Mouse (Mus musculus): ENCODE results near the gene Actn2. TPM values are rescaled to one million over a fixed set of nuclear protein-coding genes. Genes with fewer than 3 reads are reported as not detected.
A peak's percentile ranks its signal among the peaks of the same experiment; 100 is the strongest.

The Actn2 gene
- total RNA-seq, 2 experiments from 2014 or later, result 22.4 to 24.0 TPM

DNA sequence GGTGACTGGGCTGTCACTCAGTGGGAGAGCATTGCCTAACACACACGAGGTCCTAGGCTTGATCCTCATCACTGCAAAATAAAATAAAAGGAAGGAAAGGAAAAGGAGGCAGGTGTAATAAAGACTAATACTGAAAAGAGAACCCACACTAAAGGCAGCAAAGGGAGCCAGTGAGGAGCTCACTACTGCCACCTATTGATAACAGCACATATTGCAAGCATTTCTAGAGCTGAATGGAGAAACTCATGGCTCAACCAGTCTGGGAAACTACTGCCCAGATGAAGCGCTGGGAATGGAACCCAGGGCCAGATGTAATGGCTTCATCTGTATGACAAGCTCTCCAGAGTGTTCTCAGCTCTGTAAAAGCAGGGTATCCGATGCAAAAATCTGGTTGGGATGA, 67.6 kb downstream of the Actn2 start:
- DNase-seq (ENCODE audit: extremely low spot score in 1 of 2, low spot score in 2 of 2), result peak in 1 of 2 experiments; percentile 27
- intact Hi-C loops (cut with DNase I), result no loop called here

DNA sequence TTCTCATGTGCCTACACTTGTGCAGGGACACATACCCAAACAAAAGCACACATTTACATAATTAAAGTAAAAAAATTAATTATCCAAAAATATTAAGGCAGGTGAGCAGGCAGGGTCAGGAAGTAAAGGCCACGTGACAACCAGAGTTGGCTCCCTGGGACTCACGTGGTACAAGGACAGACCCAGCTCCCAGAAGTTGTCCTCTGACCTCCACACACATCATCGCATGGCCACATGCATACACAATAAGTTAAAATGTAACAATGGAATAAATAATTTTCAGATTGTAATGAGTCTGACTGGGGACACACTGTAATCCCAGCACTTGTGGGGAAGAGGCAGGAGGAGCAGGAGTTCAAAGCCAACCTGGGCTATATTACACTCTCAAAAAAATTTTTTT, 72.6 kb downstream of the Actn2 start:
- no peak for DNase-seq (ENCODE audit: extremely low spot score in 1 of 2, low spot score in 2 of 2)
- intact Hi-C loops (cut with DNase I), result no loop called here

DNA sequence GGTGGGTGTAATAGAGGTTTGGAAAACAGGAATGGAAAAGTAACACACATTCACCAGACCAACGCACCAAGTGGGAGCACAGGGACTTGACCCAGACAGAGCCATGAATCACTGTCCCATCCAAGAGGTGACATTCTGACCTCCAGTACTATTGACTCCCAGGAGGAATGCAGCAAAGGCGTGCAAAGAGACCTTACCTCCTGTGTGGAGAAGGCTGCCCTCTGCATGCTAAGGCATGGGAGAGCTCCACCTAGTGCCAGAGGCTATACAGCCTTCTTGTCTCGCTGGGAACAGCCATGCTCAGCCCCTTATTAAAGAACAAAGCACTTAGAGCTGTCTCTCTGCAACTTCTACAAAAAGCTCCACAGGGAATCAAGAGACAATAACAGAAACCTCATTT, 73.5 kb downstream of the Actn2 start:
- DNase-seq (ENCODE audit: extremely low spot score in 1 of 2, low spot score in 2 of 2), result no peak
- intact Hi-C loops (cut with DNase I), result no loop called here

GRCm38 (mm10) chr13:12263996-12264395, 76.6 kb downstream of the Actn2 start:
- intact Hi-C loops (cut with DNase I), result no loop called here
- DNase-seq (ENCODE audit: extremely low spot score in 1 of 2, low spot score in 2 of 2), result no peak

DNA sequence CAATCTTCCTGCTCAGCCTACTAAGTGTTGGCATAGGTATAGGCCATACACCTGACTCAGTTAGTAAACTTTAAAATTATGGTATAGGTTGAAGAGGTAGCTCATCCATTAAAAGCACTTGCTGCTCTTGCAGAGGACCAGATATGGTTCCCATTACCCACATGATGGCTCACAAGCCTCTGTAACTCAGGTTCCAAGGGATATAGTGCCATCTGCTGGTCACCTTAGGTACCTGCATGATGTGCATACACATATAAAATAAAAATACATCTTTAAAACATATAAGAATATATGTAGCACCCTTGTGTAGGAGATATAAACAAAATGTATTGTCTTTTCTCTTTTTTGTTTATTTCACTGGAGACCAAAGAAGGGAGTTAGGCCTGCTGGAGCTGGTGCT, 79.1 kb downstream of the Actn2 start:
- intact Hi-C loops (cut with DNase I), result no loop called here

DNA sequence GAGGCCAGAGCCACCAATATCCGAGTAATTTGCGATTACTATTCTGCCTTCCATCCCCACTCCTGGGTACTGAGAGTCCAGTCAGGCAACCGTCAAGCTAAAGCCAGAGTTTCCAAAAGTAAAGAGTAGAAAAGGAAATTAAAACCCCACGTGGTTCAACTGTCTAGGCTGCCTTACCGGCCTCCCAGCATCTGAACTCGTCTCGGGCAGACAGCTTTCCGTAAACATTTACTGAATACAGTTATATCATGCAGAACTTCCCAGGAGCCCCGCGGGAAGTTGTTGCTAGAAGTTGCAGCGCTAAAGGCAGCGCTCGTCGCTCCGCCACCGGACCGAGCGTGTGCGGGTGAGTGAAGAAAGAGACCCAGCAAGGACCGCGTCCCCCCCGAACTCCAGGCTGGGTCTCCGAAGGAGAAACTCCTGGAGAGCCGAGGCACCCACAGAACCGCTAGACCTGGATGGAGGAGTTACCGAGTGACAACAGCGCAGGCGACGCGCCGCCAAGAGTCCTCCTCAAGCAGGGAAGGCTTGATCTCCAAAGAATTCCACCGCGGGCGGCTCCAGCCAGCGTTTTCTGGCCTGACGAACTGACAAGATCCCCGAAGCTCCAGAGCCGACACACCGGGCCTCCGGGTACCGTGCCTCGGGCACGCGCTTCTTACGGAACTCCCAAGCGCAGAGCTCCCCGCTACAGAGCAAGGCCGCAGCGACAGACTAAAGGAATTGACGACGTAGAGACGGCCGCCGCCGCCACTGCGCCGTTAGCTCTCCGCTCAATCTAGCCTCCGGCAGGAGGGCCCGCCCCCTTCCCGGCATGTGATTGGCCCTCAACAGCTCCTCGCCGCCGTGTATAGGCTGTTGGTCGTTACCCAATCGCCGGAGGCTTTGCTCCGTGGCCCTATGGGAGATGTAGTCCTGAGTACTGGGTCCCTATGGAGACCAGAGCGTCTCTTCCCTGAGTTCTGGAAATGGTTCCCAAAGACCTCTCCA, 82.9 kb downstream of the Actn2 start, which contains the start of gene Mtr:
Gene Mtr, minus strand, starts transcription at position 723 of the 990 bp plus-strand sequence.
- intact Hi-C loops (cut with DNase I), result no loop called here
- peak; percentile 96 to 98 for DNase-seq (ENCODE audit: extremely low spot score in 1 of 2, low spot score in 2 of 2)

More for the DNA sequence above, 79.1 kb downstream of the Actn2 start:
- no peak for DNase-seq (ENCODE audit: extremely low spot score in 1 of 2, low spot score in 2 of 2)

DNA sequence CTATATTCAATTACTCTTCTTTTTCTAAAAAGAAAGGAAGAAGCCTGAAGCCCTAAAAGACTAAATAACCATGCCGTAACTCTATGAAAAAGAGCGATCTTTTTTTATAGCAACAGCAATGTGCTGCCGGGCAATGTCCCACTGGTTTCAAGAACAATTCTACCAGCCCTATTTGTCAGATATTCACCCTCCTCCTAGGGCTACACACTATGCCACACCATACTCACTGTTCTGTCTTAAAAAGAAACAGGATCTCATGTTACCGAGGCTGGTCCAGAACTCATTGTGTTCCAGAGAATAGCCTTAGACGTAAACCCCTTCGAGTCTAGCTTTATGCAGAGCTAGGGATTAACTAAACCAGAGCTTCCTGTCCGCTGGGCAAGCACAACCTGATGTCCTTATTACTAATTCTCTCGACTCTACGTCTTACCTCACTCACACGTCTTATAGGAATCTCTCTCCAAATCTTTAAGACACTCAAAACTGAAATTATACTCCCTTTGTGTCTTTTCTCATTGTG, 83.6 kb downstream of the Actn2 start:
- intact Hi-C loops (cut with DNase I), result no loop called here
- no peak for DNase-seq (ENCODE audit: extremely low spot score in 1 of 2, low spot score in 2 of 2)

DNA sequence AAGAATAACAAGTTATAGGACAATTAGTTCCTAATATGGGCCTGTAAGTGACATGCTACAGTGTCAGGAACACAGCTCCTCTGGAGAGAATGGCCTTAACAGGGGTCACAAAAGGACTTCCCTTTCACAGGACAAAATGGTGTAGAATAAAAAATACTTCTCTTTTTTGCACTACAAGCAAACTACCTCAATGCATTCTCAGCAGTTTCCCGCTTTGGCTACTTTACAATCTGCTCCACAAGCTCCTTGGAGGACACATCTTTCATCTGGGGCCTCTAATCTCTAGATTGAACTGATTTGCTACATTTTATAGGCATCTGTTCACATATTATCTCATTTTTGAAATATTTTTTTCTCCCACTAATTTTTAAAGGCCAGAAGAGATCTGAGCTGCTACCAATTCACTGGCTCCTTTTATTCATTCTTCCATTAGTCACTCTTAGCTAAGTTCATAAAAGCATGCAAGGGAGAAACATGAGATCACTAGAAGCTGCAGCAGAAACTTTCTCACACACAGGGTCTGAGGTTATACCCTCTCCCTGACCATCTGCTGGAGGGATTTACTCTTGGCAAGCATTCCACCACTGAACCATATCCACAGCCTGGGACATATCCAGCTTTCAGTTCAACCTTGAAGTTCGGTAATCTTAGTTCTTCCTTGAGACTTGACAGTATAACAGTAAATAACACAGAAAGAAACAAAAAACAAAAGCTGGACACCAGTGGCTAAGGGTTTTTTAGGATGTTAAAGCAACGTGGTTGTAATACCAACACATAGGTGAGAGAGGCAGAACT, 84.5 kb downstream of the Actn2 start:
- intact Hi-C loops (cut with DNase I), result no loop called here
- DNase-seq (ENCODE audit: extremely low spot score in 1 of 2, low spot score in 2 of 2), result no peak

DNA sequence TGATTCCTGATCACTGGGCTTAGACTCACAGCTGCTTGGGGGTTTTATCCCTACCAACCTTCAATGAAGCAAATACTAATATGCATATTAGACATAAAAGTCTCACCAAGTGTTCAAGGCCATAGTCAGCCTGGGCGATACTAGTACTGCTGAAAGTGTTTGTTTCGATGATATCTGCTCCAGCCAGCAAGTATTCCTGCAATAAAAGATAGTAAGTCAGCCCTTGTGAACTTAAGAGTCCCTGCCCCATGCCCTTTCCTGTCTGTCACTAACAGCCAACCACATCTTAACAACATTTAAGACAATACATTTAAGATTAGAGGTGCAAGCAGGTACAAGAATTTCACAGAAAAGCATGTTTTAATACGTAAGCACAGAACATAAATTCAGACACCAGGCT, 90.1 kb downstream of the Actn2 start:
- intact Hi-C loops (cut with DNase I), result no loop called here
- no peak for DNase-seq (ENCODE audit: extremely low spot score in 1 of 2, low spot score in 2 of 2)

GRCm38 (mm10) chr13:12249195-12249898, 91.2 kb downstream of the Actn2 start:
- intact Hi-C loops (cut with DNase I), result no loop called here
- no peak for DNase-seq (ENCODE audit: extremely low spot score in 1 of 2, low spot score in 2 of 2)

DNA sequence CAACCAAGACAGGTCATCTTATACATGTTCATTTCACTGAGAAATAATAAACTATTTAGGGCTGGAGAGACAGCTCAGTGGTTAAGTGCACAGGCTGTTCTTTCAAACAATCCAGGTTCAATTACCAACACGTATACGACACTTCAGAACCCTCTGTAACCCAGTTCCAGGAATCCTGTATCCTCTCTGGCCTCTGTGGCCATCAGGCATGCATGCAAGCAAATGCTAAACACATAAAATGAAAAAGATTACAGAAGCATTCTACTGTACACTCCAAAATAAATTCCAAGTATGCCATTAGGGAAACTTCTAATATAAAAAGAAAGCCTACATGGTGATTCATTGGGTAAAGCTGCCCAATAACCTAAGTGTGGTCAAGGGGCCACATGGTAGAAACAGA, 94.6 kb downstream of the Actn2 start:
- intact Hi-C loops (cut with DNase I), result no loop called here

DNA sequence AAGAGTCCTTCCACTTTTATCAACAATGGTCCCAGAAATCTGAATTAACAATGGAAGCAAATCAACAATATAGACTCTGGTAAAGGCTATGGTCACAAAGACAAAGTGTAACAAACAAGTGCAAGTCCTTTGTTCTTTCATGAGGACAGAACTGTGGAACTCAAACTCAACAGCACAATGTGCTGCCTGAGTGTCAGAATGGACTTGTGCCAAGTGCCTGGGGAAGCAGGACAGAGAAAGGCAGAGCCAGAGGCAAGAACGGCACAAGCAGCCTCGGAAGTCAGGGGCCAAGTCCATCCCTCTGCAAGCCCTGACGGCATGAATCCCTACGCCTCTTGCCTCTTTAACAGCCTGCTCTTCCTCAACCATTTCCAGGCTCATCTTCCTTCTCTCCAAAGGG, 96.6 kb downstream of the Actn2 start:
- DNase-seq (ENCODE audit: extremely low spot score in 1 of 2, low spot score in 2 of 2), result no peak

More for the DNA sequence above, 94.6 kb downstream of the Actn2 start:
- DNase-seq (ENCODE audit: extremely low spot score in 1 of 2, low spot score in 2 of 2), result no peak

DNA sequence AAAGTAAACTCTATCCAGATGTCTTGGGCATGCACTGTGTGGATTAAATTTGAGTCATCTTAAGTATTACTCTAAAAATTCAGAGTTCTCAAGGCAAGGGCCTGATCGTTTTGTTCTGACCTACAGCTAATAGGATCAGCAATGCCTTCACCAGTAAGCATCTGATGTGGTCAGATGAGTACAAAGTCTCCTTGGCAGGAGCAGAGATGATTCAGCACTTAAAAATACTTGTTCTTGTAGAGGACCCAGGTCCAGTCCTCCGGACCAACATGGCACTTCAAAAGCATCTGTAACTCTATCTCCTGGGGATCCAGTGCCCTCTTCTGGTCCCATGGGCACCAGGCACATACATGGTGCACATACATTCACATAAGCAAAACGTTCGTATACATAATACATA, 108.4 kb downstream of the Actn2 start:
- intact Hi-C loops (cut with DNase I), result no loop called here
- no peak for DNase-seq (ENCODE audit: extremely low spot score in 1 of 2, low spot score in 2 of 2)

More for the DNA sequence above, 96.6 kb downstream of the Actn2 start:
- intact Hi-C loops (cut with DNase I), result no loop called here

GRCm38 (mm10) chr13:12228248-12228647, 112.3 kb downstream of the Actn2 start:
- DNase-seq (ENCODE audit: extremely low spot score in 1 of 2, low spot score in 2 of 2), result no peak
- intact Hi-C loops (cut with DNase I), result no loop called here

DNA sequence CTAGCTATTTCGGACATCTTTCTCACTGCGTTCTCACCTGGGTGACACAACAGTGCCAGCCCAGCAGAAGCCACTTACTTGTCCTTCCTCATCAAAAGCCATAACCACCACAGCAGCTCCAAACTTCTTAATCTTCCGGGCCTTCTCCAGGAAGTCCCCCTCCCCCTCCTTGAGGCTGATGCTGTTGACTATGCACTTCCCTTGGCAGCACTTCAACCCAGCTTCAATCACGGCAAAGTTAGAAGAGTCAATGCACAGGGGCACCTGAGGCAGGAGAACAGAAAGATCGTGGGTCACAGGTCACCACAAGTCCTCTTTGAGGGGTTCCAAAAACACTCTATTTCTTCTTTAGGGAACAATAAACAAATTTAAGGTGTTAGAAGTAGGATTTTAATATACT, 113.0 kb downstream of the Actn2 start:
- peak in 1 of 2 experiments; percentile 50 for DNase-seq (ENCODE audit: extremely low spot score in 1 of 2, low spot score in 2 of 2)
- intact Hi-C loops (cut with DNase I), result no loop called here

All from left cerebral cortex, postnatal 10 days (tissue).